Mouse (Mus musculus): ENCODE results near the gene Myg1.

Gene Myg1

GRCm38 (mm10) chr15:102331610-102332015 lies at the start of gene Myg1:
TSS of gene Myg1 (plus strand) at chr15:102331709.
- TF ChIP-seq GATA4 (IDR thresholded peaks at IDR 0.05; ENCODE audit: insufficient replicate concordance, low read length): peak; percentile 38; the same call in 1 of the 2 replicates

GRCm38 (mm10) chr15:102282463-102283292 lies 48.8 kb upstream of the Myg1 start:
- TF ChIP-seq GATA4 (IDR thresholded peaks at IDR 0.05; ENCODE audit: insufficient replicate concordance, low read length): no peak

- TF ChIP-seq GATA4 (IDR thresholded peaks at IDR 0.05; ENCODE audit: insufficient replicate concordance, low read length): no peak
These were observed 47.9 kb upstream of the Myg1 start for GRCm38 (mm10) chr15:102283648-102284047.

- no peak for TF ChIP-seq GATA4 (IDR thresholded peaks at IDR 0.05; ENCODE audit: insufficient replicate concordance, low read length)
These were observed 44.1 kb upstream of the Myg1 start for GRCm38 (mm10) chr15:102287395-102287794.

GRCm38 (mm10) chr15:102295633-102296367 lies 35.7 kb upstream of the Myg1 start, which contains the start of gene Espl1:
TSS of gene Espl1 (plus strand) at chr15:102296266.
- TF ChIP-seq GATA4 (IDR thresholded peaks at IDR 0.05; ENCODE audit: insufficient replicate concordance, low read length): no peak

GRCm38 (mm10) chr15:102296368-102297006 lies 35.0 kb upstream of the Myg1 start:
- TF ChIP-seq GATA4 (IDR thresholded peaks at IDR 0.05; ENCODE audit: insufficient replicate concordance, low read length): no peak

GRCm38 (mm10) chr15:102302542-102302941 lies 29.0 kb upstream of the Myg1 start:
- no peak for TF ChIP-seq GATA4 (IDR thresholded peaks at IDR 0.05; ENCODE audit: insufficient replicate concordance, low read length)

GRCm38 (mm10) chr15:102308717-102309116 lies 22.8 kb upstream of the Myg1 start:
- TF ChIP-seq GATA4 (IDR thresholded peaks at IDR 0.05; ENCODE audit: insufficient replicate concordance, low read length): no peak

- no peak for TF ChIP-seq GATA4 (IDR thresholded peaks at IDR 0.05; ENCODE audit: insufficient replicate concordance, low read length)
These were observed 21.2 kb upstream of the Myg1 start for GRCm38 (mm10) chr15:102310074-102310845.

- no peak for TF ChIP-seq GATA4 (IDR thresholded peaks at IDR 0.05; ENCODE audit: insufficient replicate concordance, low read length)
These were observed 20.0 kb upstream of the Myg1 start for GRCm38 (mm10) chr15:102311489-102311888.

GRCm38 (mm10) chr15:102315292-102315691 lies 16.2 kb upstream of the Myg1 start:
- TF ChIP-seq GATA4 (IDR thresholded peaks at IDR 0.05; ENCODE audit: insufficient replicate concordance, low read length): no peak

- no peak for TF ChIP-seq GATA4 (IDR thresholded peaks at IDR 0.05; ENCODE audit: insufficient replicate concordance, low read length)
These were observed 15.2 kb upstream of the Myg1 start for GRCm38 (mm10) chr15:102316263-102316662.

GRCm38 (mm10) chr15:102324654-102325473 lies 6.6 kb upstream of the Myg1 start:
- TF ChIP-seq GATA4 (IDR thresholded peaks at IDR 0.05; ENCODE audit: insufficient replicate concordance, low read length): no peak

- TF ChIP-seq GATA4 (IDR thresholded peaks at IDR 0.05; ENCODE audit: insufficient replicate concordance, low read length): no peak
These were observed 5.4 kb upstream of the Myg1 start, which contains the start of gene Pfdn5 for GRCm38 (mm10) chr15:102326022-102326576. TSS of gene Pfdn5 (plus strand) at chr15:102326116.

Data from liver, adult (tissue).